Mouse (Mus musculus): ENCODE results near the gene Phlda3. TPM values are rescaled to one million over a fixed set of nuclear protein-coding genes. Genes with fewer than 3 reads are reported as not detected.

Gene Phlda3
- polyA plus RNA-seq, 1 experiment, result 17.5 TPM

DNA sequence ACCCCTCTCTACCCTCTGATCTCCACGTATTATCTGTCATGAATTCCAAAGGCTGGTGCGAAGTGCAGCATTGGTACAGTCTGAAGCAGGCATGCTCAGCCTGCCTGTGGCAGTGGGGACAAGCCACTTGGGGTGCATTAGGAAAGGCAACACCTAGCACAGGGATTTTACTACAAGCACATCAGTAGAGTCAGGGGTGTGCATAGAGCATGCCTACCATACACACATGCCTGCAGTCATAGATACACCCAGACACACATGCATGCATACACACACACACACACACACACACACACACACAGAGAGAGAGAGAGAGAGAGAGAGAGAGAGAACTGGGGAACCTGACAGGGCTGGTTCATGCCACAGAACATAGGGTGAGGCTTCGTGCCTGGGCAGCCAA is 46.3 kb downstream of the Phlda3 start:
- TF ChIP-seq POLR2A (IDR thresholded peaks at IDR 0.05; ENCODE audit: low read depth, low read length), result no peak
- no peak for TF ChIP-seq CTCF (IDR thresholded peaks at IDR 0.05; ENCODE audit: extremely low read depth, insufficient read depth, insufficient read length, insufficient replicate concordance)
- no peak for DNase-seq (ENCODE audit: low read depth in 1 of 2, low spot score in 2 of 2)
- WGBS, result 74% methylated on average over 3 of the region's 3 CpGs
- Histone ChIP-seq H3K4me1 (ENCODE audit: control insufficient read depth, insufficient read depth, insufficient read length) (no peaks in the 10 kb centered on the region; the same call in 1 of the 2 replicates), H3K27me3 (ENCODE audit: control insufficient read depth, insufficient read depth, low read length) (no peaks in the 10 kb centered on the region), H3K36me3 (ENCODE audit: control insufficient read depth, insufficient read depth, low read length) (no peaks in the 10 kb centered on the region), H3K4me3 (ENCODE audit: extremely low read depth, insufficient read depth, insufficient read length) (no peak overlapping the region), H3K27ac (ENCODE audit: insufficient read depth, low read length) (no peak overlapping the region)

DNA sequence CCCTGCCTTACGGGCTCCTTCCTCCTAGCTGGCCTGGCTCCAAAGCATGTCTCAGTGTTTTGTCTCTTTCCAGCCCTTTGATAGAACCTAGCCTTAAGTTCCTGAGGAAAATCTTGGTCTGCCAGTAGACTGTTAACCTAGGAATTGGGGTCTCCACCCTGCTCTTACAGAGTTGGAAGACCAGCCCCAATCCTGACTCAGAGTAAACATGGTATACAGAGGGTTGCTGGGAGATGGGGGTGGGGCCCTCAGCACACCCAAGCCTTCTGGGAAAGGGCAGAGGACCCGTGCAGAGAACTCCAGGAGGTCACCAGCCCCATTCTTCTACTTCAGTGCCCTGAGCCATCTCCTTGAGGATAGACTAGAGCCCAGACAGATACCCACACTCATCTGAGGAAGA is 46.7 kb downstream of the Phlda3 start:
- H3K27me3 ChIP-seq (ENCODE audit: control insufficient read depth, insufficient read depth, low read length), result no peaks in the 10 kb centered on the region
- H3K27ac ChIP-seq (ENCODE audit: insufficient read depth, low read length), result no peak overlapping the region
- TF ChIP-seq POLR2A (IDR thresholded peaks at IDR 0.05; ENCODE audit: low read depth, low read length) (no peak), CTCF (IDR thresholded peaks at IDR 0.05; ENCODE audit: extremely low read depth, insufficient read depth, insufficient read length, insufficient replicate concordance) (no peak)
- no peak for DNase-seq (ENCODE audit: low read depth in 1 of 2, low spot score in 2 of 2)
- no peak overlapping the region for H3K4me3 ChIP-seq (ENCODE audit: extremely low read depth, insufficient read depth, insufficient read length)
- no peaks in the 10 kb centered on the region for H3K36me3 ChIP-seq (ENCODE audit: control insufficient read depth, insufficient read depth, low read length)
- no peaks in the 10 kb centered on the region; the same call in 1 of the 2 replicates for H3K4me1 ChIP-seq (ENCODE audit: control insufficient read depth, insufficient read depth, insufficient read length)
- WGBS, result 55% methylated on average over 2 of the region's 2 CpGs

DNA sequence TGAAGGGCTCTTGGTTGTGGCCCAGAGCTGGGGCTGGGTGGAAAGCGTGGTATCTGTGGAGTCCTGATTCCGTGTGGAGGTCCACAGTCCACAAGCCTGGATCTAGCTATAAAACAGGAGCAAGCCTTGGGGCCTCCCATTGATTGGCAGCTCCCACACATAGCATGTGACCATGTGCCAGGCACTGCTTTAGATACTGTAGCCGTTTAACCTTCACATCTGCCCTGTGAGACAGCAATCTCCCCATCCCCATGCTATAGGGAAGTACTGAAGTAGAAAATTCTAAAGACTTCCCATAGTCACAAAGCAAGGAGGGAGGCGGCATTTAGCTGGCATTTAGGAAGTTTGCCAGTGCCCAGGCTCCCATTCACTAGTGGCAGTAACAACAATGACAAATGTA is 47.2 kb downstream of the Phlda3 start:
- Histone ChIP-seq H3K4me1 (ENCODE audit: control insufficient read depth, insufficient read depth, insufficient read length) (no peaks in the 10 kb centered on the region; the same call in 1 of the 2 replicates), H3K27ac (ENCODE audit: insufficient read depth, low read length) (no peak overlapping the region), H3K4me3 (ENCODE audit: extremely low read depth, insufficient read depth, insufficient read length) (no peak overlapping the region), H3K27me3 (ENCODE audit: control insufficient read depth, insufficient read depth, low read length) (no peaks in the 10 kb centered on the region), H3K36me3 (ENCODE audit: control insufficient read depth, insufficient read depth, low read length) (no peaks in the 10 kb centered on the region)
- 66% methylated on average over 4 of the region's 4 CpGs for WGBS
- no peak for TF ChIP-seq CTCF (IDR thresholded peaks at IDR 0.05; ENCODE audit: extremely low read depth, insufficient read depth, insufficient read length, insufficient replicate concordance)
- no peak for TF ChIP-seq POLR2A (IDR thresholded peaks at IDR 0.05; ENCODE audit: low read depth, low read length)
- DNase-seq (ENCODE audit: low read depth in 1 of 2, low spot score in 2 of 2), result no peak

DNA sequence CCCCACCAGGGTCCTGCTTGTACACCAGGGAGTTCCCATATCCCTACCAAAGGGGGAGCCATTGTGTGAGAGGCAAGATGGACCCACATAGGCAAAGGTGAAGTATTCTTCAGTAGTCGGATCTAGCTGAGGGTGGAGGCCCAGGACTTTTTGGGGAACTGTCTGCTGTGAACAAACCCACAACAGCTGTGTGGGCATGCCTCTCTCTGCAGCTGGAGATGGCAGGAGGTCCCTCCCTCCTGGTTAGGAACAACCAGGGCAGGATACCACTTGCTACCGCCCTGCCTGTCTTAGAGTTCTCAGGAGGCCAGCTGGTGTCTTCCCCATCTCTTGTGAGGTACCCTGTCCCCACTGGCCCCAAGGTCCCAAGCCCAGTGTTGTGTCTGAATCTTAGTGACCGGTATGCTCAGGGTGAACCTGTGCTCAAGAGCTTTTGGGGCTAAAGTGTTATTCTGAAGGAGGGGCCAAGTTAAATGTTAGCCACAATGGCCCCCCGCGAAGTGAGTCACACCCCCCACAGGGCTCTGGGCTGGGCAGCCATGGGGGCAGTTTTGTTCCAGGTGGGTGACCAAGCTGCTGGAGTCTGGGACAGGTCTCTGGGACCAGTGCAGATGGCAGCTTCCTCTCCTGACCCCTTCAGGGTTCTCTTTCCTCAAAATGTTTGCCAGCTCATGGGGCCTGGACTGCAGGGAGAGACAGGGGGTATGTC is 47.9 kb downstream of the Phlda3 start:
- 55% methylated on average over 5 of the region's 5 CpGs for WGBS

DNA sequence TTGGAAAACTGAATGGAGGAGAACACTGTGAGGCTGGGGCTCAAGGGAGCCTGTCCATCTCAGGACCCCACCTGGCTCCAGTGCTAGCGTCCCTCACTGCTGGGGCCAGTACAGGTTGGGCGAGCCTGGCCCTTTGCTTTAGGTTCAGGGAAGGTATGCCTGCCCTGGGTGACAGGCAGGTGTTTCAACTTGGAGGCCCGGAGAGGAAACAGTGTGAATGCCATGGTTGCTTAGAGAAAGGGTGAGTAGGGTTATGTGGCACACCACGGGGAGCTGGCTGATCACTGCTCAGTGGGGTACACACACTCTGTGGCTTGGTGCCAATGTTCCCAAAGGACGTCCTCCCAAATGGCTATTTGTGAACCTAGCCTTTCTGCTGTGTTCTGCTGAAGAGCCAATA is 48.6 kb downstream of the Phlda3 start:
- Histone ChIP-seq H3K4me1 (ENCODE audit: control insufficient read depth, insufficient read depth, insufficient read length) (peaks cover 5% of the 10 kb centered on the region; the same call in 1 of the 2 replicates), H3K27me3 (ENCODE audit: control insufficient read depth, insufficient read depth, low read length) (peaks cover 9% of the 10 kb centered on the region), H3K4me3 (ENCODE audit: extremely low read depth, insufficient read depth, insufficient read length) (no peak overlapping the region), H3K36me3 (ENCODE audit: control insufficient read depth, insufficient read depth, low read length) (no peaks in the 10 kb centered on the region), H3K27ac (ENCODE audit: insufficient read depth, low read length) (no peak overlapping the region)
- TF ChIP-seq CTCF (IDR thresholded peaks at IDR 0.05; ENCODE audit: extremely low read depth, insufficient read depth, insufficient read length, insufficient replicate concordance) (no peak), POLR2A (IDR thresholded peaks at IDR 0.05; ENCODE audit: low read depth, low read length) (no peak)
- WGBS, result 61% methylated on average over 5 of the region's 5 CpGs
- DNase-seq (ENCODE audit: low read depth in 1 of 2, low spot score in 2 of 2), result no peak

More for the DNA sequence above, 47.9 kb downstream of the Phlda3 start:
- TF ChIP-seq POLR2A (IDR thresholded peaks at IDR 0.05; ENCODE audit: low read depth, low read length) (no peak), CTCF (IDR thresholded peaks at IDR 0.05; ENCODE audit: extremely low read depth, insufficient read depth, insufficient read length, insufficient replicate concordance) (no peak)
- H3K27me3 ChIP-seq (ENCODE audit: control insufficient read depth, insufficient read depth, low read length), result peaks cover 6% of the 10 kb centered on the region
- peaks cover 5% of the 10 kb centered on the region; the same call in 1 of the 2 replicates for H3K4me1 ChIP-seq (ENCODE audit: control insufficient read depth, insufficient read depth, insufficient read length)
- H3K36me3 ChIP-seq (ENCODE audit: control insufficient read depth, insufficient read depth, low read length), result no peaks in the 10 kb centered on the region
- no peak overlapping the region for H3K4me3 ChIP-seq (ENCODE audit: extremely low read depth, insufficient read depth, insufficient read length)
- no peak overlapping the region for H3K27ac ChIP-seq (ENCODE audit: insufficient read depth, low read length)
- DNase-seq (ENCODE audit: low read depth in 1 of 2, low spot score in 2 of 2), result no peak

DNA sequence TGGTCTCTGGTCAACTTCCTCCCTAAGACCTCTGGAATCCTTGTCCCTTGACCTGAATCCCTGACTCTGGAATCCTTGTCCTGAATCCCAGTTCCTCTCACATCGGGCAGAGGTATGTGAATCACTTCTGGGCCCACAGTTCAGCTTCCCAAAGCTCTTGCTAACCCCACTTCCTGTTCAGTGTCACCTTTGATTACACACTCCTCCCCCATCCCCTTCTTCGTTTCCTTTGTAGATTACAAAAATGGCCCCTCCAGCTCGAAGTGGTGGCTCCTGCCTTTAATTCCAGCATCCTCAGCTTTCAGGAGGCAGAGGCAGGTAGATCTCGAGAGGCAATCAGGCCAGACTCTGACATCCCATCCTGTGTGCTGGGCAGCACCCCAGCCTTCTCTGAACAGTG is 51.7 kb downstream of the Phlda3 start:
- no peak for DNase-seq (ENCODE audit: low read depth in 1 of 2, low spot score in 2 of 2)
- Histone ChIP-seq H3K27me3 (ENCODE audit: control insufficient read depth, insufficient read depth, low read length) (peaks cover 10% of the 10 kb centered on the region), H3K27ac (ENCODE audit: insufficient read depth, low read length) (no peak overlapping the region), H3K4me3 (ENCODE audit: extremely low read depth, insufficient read depth, insufficient read length) (no peak overlapping the region), H3K4me1 (ENCODE audit: control insufficient read depth, insufficient read depth, insufficient read length) (peaks cover 5% of the 10 kb centered on the region; the same call in 1 of the 2 replicates), H3K36me3 (ENCODE audit: control insufficient read depth, insufficient read depth, low read length) (no peaks in the 10 kb centered on the region)
- TF ChIP-seq CTCF (IDR thresholded peaks at IDR 0.05; ENCODE audit: extremely low read depth, insufficient read depth, insufficient read length, insufficient replicate concordance) (no peak), POLR2A (IDR thresholded peaks at IDR 0.05; ENCODE audit: low read depth, low read length) (no peak)
- WGBS, result 24% methylated on average over 4 of the region's 4 CpGs

DNA sequence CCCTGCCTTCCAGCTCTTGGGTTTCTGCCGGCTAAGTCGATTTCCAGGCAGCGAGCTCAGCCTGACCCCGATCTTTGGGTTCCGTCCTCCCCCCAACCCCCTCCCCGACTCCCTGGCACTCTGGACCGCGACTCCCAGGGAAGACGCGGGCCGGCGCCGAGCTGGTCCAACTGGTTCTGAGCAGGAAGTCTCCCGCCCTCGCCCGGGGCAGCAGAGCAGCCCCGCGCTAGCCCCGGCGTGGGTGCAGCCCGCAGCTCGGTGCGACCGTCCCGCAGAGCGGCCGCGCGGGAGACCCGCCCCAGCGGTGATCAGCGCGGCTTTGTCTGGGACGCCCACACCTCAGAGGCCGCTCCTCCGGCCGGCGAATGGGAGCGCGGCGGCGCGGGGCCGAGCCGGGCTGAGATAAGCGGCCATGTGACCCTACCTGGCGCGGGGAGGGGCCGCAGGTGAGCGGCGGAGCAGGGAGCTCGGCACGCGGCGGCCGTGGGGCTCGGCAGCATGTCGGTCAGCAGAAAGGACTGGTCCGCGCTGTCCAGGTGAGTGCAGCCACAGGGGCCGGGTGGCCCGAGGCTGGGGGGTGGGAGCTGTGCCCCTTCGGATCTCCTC is 52.7 kb downstream of the Phlda3 start, which contains the start of gene Lad1:
TSS of gene Lad1 (plus strand) at position 118 of the 606 bp plus-strand sequence.
- Histone ChIP-seq H3K4me3 (ENCODE audit: extremely low read depth, insufficient read depth, insufficient read length) (peak within 1 kb of the TSS; percentile 46; the same call in 1 of the 2 replicates), H3K36me3 (ENCODE audit: control insufficient read depth, insufficient read depth, low read length) (no peaks in the 10 kb centered on the region), H3K27ac (ENCODE audit: insufficient read depth, low read length) (no peak within 1 kb of the TSS), H3K27me3 (ENCODE audit: control insufficient read depth, insufficient read depth, low read length) (peaks cover 10% of the 10 kb centered on the region), H3K4me1 (ENCODE audit: control insufficient read depth, insufficient read depth, insufficient read length) (peaks cover 5% of the 10 kb centered on the region; the same call in 1 of the 2 replicates)
- DNase-seq (ENCODE audit: low read depth in 1 of 2, low spot score in 2 of 2), result no peak
- TF ChIP-seq CTCF (IDR thresholded peaks at IDR 0.05; ENCODE audit: extremely low read depth, insufficient read depth, insufficient read length, insufficient replicate concordance), result no peak
- no peak for TF ChIP-seq POLR2A (IDR thresholded peaks at IDR 0.05; ENCODE audit: low read depth, low read length)
- 2% methylated on average over 62 of the region's 63 CpGs for WGBS

Other genes starting within 250 kb of the Phlda3 start
- 15.0 and 16.3 TPM in 2 replicates for gene Nav1, start 158.8 kb upstream of the Phlda3 start, polyA plus RNA-seq (2012; rRNA removed)
- 174 and 192 TPM in 2 replicates for gene Csrp1, start 46.1 kb upstream of the Phlda3 start, polyA plus RNA-seq (2012; rRNA removed)
- gene Tnni1, start 13.3 kb downstream of the Phlda3 start, polyA plus RNA-seq (2012; rRNA removed), result 0.80 and 1.3 TPM in 2 replicates
- 3.1 and 5.1 TPM in 2 replicates for gene Lad1, start 52.5 kb downstream of the Phlda3 start, polyA plus RNA-seq (2012; rRNA removed)
- 0.52 and 0.75 TPM in 2 replicates for gene Tnnt2, start 70.2 kb downstream of the Phlda3 start, polyA plus RNA-seq (2012; rRNA removed)
- not detected in 2 replicates for gene Pkp1, start 153.1 kb downstream of the Phlda3 start, polyA plus RNA-seq (2012; rRNA removed)
- 0.41 TPM in 1 of 2 replicates, not detected in the other for gene Igfn1, start 240.2 kb downstream of the Phlda3 start, polyA plus RNA-seq (2012; rRNA removed)
- 27.3 and 34.1 TPM in 2 replicates for gene Tmem9, start 242.0 kb downstream of the Phlda3 start, polyA plus RNA-seq (2012; rRNA removed)